Comparison of ENCODE assay signal across 26 mouse cellular contexts in genomic region chr17:64611426-64611825, GRCm38 (mm10). TPM values are rescaled to one million over a fixed set of nuclear protein-coding genes. Genes with fewer than 3 reads are reported as not detected.
DNase-seq lines count a peak whose midpoint lies in the region; ATAC-seq lines count a peak whose summit lies in the region.
"Had no signal": no experiment of that assay in that cellular context is flagged by ENCODE, and none has a peak within 500 bp of the region (broad histone marks: within the 10 kb centered on the region; RNA-seq: fewer than 3 reads in every experiment).

No protein-coding gene starts in this region.

- H3K36me3 ChIP-seq in heart, embryonic 13.5 days = peaks cover 12% of the 10 kb centered on the region; the same call in 1 of the 2 replicates
- 0 out of 2 replicates have a peak, but pooled peaks cover 4% of the 10 kb centered on the region for H3K36me3 ChIP-seq in heart, embryonic 10.5 days
- H3K36me3 ChIP-seq in lung, embryonic 16.5 days (ENCODE audit: control insufficient read depth, insufficient read depth, low read length) = no peaks in the 10 kb centered on the region
- H3K36me3 ChIP-seq in limb, embryonic 10.5 days = peaks cover 16% of the 10 kb centered on the region
- H3K36me3 ChIP-seq in forebrain, embryonic 11.5 days (ENCODE audit: control insufficient read depth, insufficient read depth, low read length) = no peaks in the 10 kb centered on the region
- H3K36me3 ChIP-seq: embryonic facial prominence, embryonic 13.5 days; hindbrain, embryonic 15.5 days; stomach, embryonic 15.5 days had no signal

- H3K4me2 ChIP-seq in heart, embryonic 13.5 days = no peak overlapping the region
- H3K4me2 ChIP-seq in lung, embryonic 16.5 days (ENCODE audit: low read depth, low read length) = no peak overlapping the region
- no peak overlapping the region for H3K4me2 ChIP-seq in forebrain, embryonic 11.5 days (ENCODE audit: low read depth, low read length, severe bottlenecking)
- H3K4me2 ChIP-seq: embryonic facial prominence, embryonic 13.5 days; heart, embryonic 11.5 days; hindbrain, embryonic 15.5 days; liver, embryonic 11.5 days; stomach, embryonic 15.5 days had no signal

- peaks cover 24% of the 10 kb centered on the region for H3K4me1 ChIP-seq in heart, embryonic 13.5 days
- 0 out of 2 replicates have a peak, but pooled peaks cover 3% of the 10 kb centered on the region for H3K4me1 ChIP-seq in heart, embryonic 10.5 days
- peaks cover 31% of the 10 kb centered on the region for H3K4me1 ChIP-seq in lung, embryonic 16.5 days (replicated peaks; ENCODE audit: control insufficient read depth, insufficient read depth, low read length)
- peaks cover 19% of the 10 kb centered on the region for H3K4me1 ChIP-seq in limb, embryonic 10.5 days
- H3K4me1 ChIP-seq in forebrain, embryonic 11.5 days (replicated peaks; ENCODE audit: control insufficient read depth, insufficient read depth, low read length) = no peaks in the 10 kb centered on the region
- H3K4me1 ChIP-seq: hindbrain, embryonic 15.5 days had no signal

- 83% methylated on average over 5 of the region's 5 CpGs for WGBS in heart, embryonic 13.5 days
- 83% methylated on average over 5 of the region's 5 CpGs for WGBS in heart, embryonic 10.5 days
- 63% methylated on average over 5 of the region's 5 CpGs for WGBS in lung, embryonic 16.5 days
- 91% methylated on average over 5 of the region's 5 CpGs for WGBS in limb, embryonic 10.5 days
- WGBS in forebrain, embryonic 11.5 days = 91% methylated on average over 5 of the region's 5 CpGs

- no peak overlapping the region for H3K4me3 ChIP-seq in heart, embryonic 13.5 days
- H3K4me3 ChIP-seq in heart, embryonic 10.5 days = no peak overlapping the region
- no peak overlapping the region for H3K4me3 ChIP-seq in lung, embryonic 16.5 days (ENCODE audit: low read length)
- H3K4me3 ChIP-seq in limb, embryonic 10.5 days = no peak overlapping the region
- no peak overlapping the region for H3K4me3 ChIP-seq in forebrain, embryonic 11.5 days (ENCODE audit: low read depth, low read length)
- H3K4me3 ChIP-seq: embryonic facial prominence, embryonic 13.5 days; hindbrain, embryonic 15.5 days; midbrain, embryonic 10.5 days; myocyte; stomach, embryonic 15.5 days had no signal

- H3K27me3 ChIP-seq in heart, embryonic 13.5 days (replicated peaks) = no peaks in the 10 kb centered on the region
- H3K27me3 ChIP-seq in heart, embryonic 10.5 days (ENCODE audit: insufficient read depth, poor library complexity, severe bottlenecking) = peaks cover 4% of the 10 kb centered on the region; the same call in 1 of the 2 replicates
- no peaks in the 10 kb centered on the region for H3K27me3 ChIP-seq in lung, embryonic 16.5 days (ENCODE audit: control insufficient read depth, insufficient read depth, low read depth, low read length)
- no peaks in the 10 kb centered on the region for H3K27me3 ChIP-seq in limb, embryonic 10.5 days (ENCODE audit: low read depth, poor library complexity, severe bottlenecking)
- no peaks in the 10 kb centered on the region for H3K27me3 ChIP-seq in forebrain, embryonic 11.5 days (ENCODE audit: control insufficient read depth, insufficient read depth, low read length)
- H3K27me3 ChIP-seq: embryonic facial prominence, embryonic 13.5 days; hindbrain, embryonic 15.5 days; stomach, embryonic 15.5 days had no signal

- no peak for DNase-seq in heart, embryonic 10.5 days (ENCODE audit: low spot score)
- no peak for DNase-seq in lung, postnatal 36 days
- no peak for DNase-seq in limb, embryonic 10.5 days (ENCODE audit: low spot score)
- DNase-seq in forebrain, embryonic 11.5 days (ENCODE audit: low spot score) = no peak
- no peak for DNase-seq in cerebellum, postnatal 14 days
- DNase-seq: adrenal gland, postnatal 36 days; cerebellum, adult 11-12 months; cerebellum, postnatal 25 days; gastrocnemius, postnatal 36 days; kidney, adult 2 months; layer of hippocampus, adult 9-11 months; lung, adult 18-20 months; thymus, adult 2 months; thymus, postnatal 4 days had no signal

- 0 out of 2 replicates have a peak overlapping the region, but pooled peaks have one; percentile 28 for H3K27ac ChIP-seq in heart, embryonic 13.5 days (replicated peaks)
- H3K27ac ChIP-seq in heart, embryonic 10.5 days = no peak overlapping the region
- H3K27ac ChIP-seq in lung, embryonic 16.5 days (ENCODE audit: low read length) = peak overlapping the region; percentile 24; the same call in 1 of the 2 replicates
- H3K27ac ChIP-seq in limb, embryonic 10.5 days = peak overlapping the region; percentile 9; the same call in 1 of the 2 replicates
- H3K27ac ChIP-seq in forebrain, embryonic 11.5 days (ENCODE audit: low read depth, low read length) = no peak overlapping the region
- H3K27ac ChIP-seq: embryonic facial prominence, embryonic 13.5 days; hindbrain, embryonic 15.5 days; kidney, postnatal 0 days; midbrain, embryonic 10.5 days had no signal

- no peak overlapping the region for H3K9ac ChIP-seq in heart, embryonic 13.5 days
- no peak overlapping the region for H3K9ac ChIP-seq in lung, embryonic 16.5 days (ENCODE audit: low read length)
- H3K9ac ChIP-seq in forebrain, embryonic 11.5 days (ENCODE audit: low read length) = no peak overlapping the region
- H3K9ac ChIP-seq: embryonic facial prominence, embryonic 13.5 days; hindbrain, embryonic 15.5 days; stomach, embryonic 15.5 days had no signal

- ATAC-seq in heart, embryonic 13.5 days (ENCODE audit: extremely low read depth, insufficient number of reproducible peaks, low FRiP score, low TSS enrichment) = no peak
- no peak for ATAC-seq in lung, embryonic 16.5 days (ENCODE audit: low read depth)
- ATAC-seq in forebrain, embryonic 11.5 days (replicated peaks; ENCODE audit: low FRiP score) = no peak
- ATAC-seq: forebrain, embryonic 16.5 days; midbrain, embryonic 16.5 days had no signal

- no peaks in the 10 kb centered on the region for H3K9me3 ChIP-seq in heart, embryonic 13.5 days
- H3K9me3 ChIP-seq in heart, embryonic 10.5 days = no peaks in the 10 kb centered on the region
- H3K9me3 ChIP-seq in lung, embryonic 16.5 days (ENCODE audit: control insufficient read depth, low read length) = no peaks in the 10 kb centered on the region
- H3K9me3 ChIP-seq in limb, embryonic 10.5 days (replicated peaks) = no peaks in the 10 kb centered on the region
- no peaks in the 10 kb centered on the region for H3K9me3 ChIP-seq in forebrain, embryonic 11.5 days (ENCODE audit: control insufficient read depth, low read length)
- H3K9me3 ChIP-seq: embryonic facial prominence, embryonic 13.5 days; hindbrain, embryonic 15.5 days; midbrain, embryonic 10.5 days; stomach, embryonic 15.5 days had no signal

RNA-seq across cellular contexts. Expression of gene Man2a1, which starts 10.9 kb away (rescaled TPM):
- polyA plus RNA-seq in heart, embryonic 13.5 days (2015; fragmentation: Nextera tagmentation; extraction: Ambion mirVana) = 4.4 and 4.6 TPM in 2 replicates
- 4.5 and 9.1 TPM in 2 replicates for polyA plus RNA-seq in heart, embryonic 10.5 days (2016; fragmentation: Nextera tagmentation; extraction: Ambion mirVana)
- 8.8 and 10.1 TPM in 2 replicates for polyA plus RNA-seq in lung, embryonic 16.5 days (2015; fragmentation: Nextera tagmentation; extraction: Ambion mirVana)
- polyA plus RNA-seq in limb, embryonic 10.5 days (2016; fragmentation: Nextera tagmentation; extraction: Ambion mirVana) = 5.1 and 5.7 TPM in 2 replicates
- polyA plus RNA-seq in forebrain, embryonic 11.5 days (2014; fragmentation: Nextera tagmentation; extraction: Ambion mirVana) = 4.4 and 5.1 TPM in 2 replicates

Comparison
In these comparisons a context has a peak if more than half of its experiments do, and no peak if none do; other contexts are left out.
1. H3K27ac ChIP-seq: peak in heart, embryonic 13.5 days (single experiment), lung, embryonic 16.5 days (single experiment) and limb, embryonic 10.5 days (single experiment); none in heart, embryonic 10.5 days (single experiment) and forebrain, embryonic 11.5 days (single experiment).